Mouse (Mus musculus) heart, embryonic 16.5 days (tissue): Measurements from ENCODE around the gene Rbm45. TPM values are rescaled to one million over a fixed set of nuclear protein-coding genes. Genes with fewer than 3 reads are reported as not detected.
A peak's percentile ranks its signal among the peaks of the same experiment; 100 is the strongest.

Source experiments
- ATAC-seq: fragments of 200-750 bp; cut with Nextera tagmentation; replicated peaks from 2 replicates; pipeline ENCODE4 v1.8.0; 2017; ENCODE audit warnings: moderate number of reproducible peaks; ENCODE audit not compliant: insufficient read depth, low FRiP score; ENCODE audit errors: extremely low read depth
- H3K27ac ChIP-seq: fragments of 300-500 bp; sonication (generic); 2 replicates; pipeline ENCODE4 v1.5.1; 2014; ENCODE audit warnings: mild to moderate bottlenecking, low read length, control low read depth, moderate library complexity
- H3K27me3 ChIP-seq: fragments of 300-500 bp; sonication (generic); 2 replicates; pipeline ENCODE4 v1.6.1; 2014; ENCODE audit warnings: low read length, mixed read lengths; ENCODE audit not compliant: control insufficient read depth, insufficient read depth
- H3K36me3 ChIP-seq: fragments of 300-500 bp; sonication (generic); 2 replicates; pipeline ENCODE4 v1.6.1; 2014; ENCODE audit not compliant: control insufficient read depth, insufficient read depth
- H3K4me1 ChIP-seq: fragments of 300-500 bp; sonication (generic); 2 replicates; pipeline ENCODE4 v1.6.1; 2014; ENCODE audit warnings: low read length, mixed read lengths; ENCODE audit not compliant: control insufficient read depth, insufficient read depth
- H3K4me2 ChIP-seq: fragments of 300-500 bp; sonication (generic); 2 replicates; pipeline ENCODE4 v1.6.1; 2014; ENCODE audit warnings: low read depth, mild to moderate bottlenecking, control low read depth, low read length
- H3K4me3 ChIP-seq: fragments of 300-500 bp; sonication (generic); 2 replicates; pipeline ENCODE4 v1.5.1; 2014; ENCODE audit warnings: mild to moderate bottlenecking, control low read depth, low read length
- H3K9ac ChIP-seq: fragments of 300-500 bp; sonication (generic); 2 replicates; pipeline ENCODE4 v1.6.1; 2014; ENCODE audit warnings: low read length, control low read depth
- H3K9me3 ChIP-seq: fragments of 300-500 bp; sonication (generic); replicated peaks from 2 replicates; pipeline ENCODE4 v1.6.1; 2016; ENCODE audit warnings: low read length; ENCODE audit not compliant: control insufficient read depth
- WGBS: fragments of 180-500 bp; shearing (Covaris S2); extraction: QIAGEN DNeasy Blood & Tissue Kit; methylation state at CpG from one replicate; pipeline ENCODE4 v1.1.7; 2014; 5-methylcytosine and 5-hydroxymethylcytosine counted together
- polyA plus RNA-seq: library from polyadenylated mRNA; unstranded; fragments of >200 nt; fragmentation: Nextera tagmentation; extraction: Ambion mirVana; gene quantifications from 2 replicates; pipeline ENCODE4 v1.2.1, GENCODE M21; 2015

Gene Rbm45
- polyA plus RNA-seq, 1 experiment from 2014 or later = 10.6 TPM

- 2% methylated on average over 7 of the region's 7 CpGs for WGBS
Measured at GRCm38 (mm10) chr2:76370656-76370922, 805 bp downstream of the Rbm45 start.

GRCm38 (mm10) chr2:76372244-76372643 is 2.5 kb downstream of the Rbm45 start:
- H3K4me1 ChIP-seq = peaks cover 13% of the 10 kb centered on the region
- H3K4me2 ChIP-seq = peak overlapping the region; percentile 83
- no peak overlapping the region for H3K4me3 ChIP-seq
- H3K36me3 ChIP-seq = peaks cover 16% of the 10 kb centered on the region
- no peaks in the 10 kb centered on the region for H3K27me3 ChIP-seq
- no peaks in the 10 kb centered on the region for H3K9me3 ChIP-seq
- ATAC-seq = peak; percentile 87
- 36% methylated on average over 4 of the region's 4 CpGs for WGBS
- H3K27ac ChIP-seq = peak overlapping the region; percentile 85
- H3K9ac ChIP-seq = peak overlapping the region; percentile 27; the same call in 1 of the 2 replicates

More at GRCm38 (mm10) chr2:76370656-76370922, 805 bp downstream of the Rbm45 start:
- Histone ChIP-seq H3K9me3 (no peaks in the 10 kb centered on the region), H3K27me3 (no peaks in the 10 kb centered on the region), H3K27ac (peak overlapping the region; percentile 50; the same call in 1 of the 2 replicates), H3K4me1 (peaks cover 13% of the 10 kb centered on the region), H3K36me3 (peaks cover 11% of the 10 kb centered on the region), H3K4me3 (peak overlapping the region; percentile 87), H3K4me2 (peak overlapping the region; percentile 83), H3K9ac (peak overlapping the region; percentile 88)
- no peak for ATAC-seq

DNA sequence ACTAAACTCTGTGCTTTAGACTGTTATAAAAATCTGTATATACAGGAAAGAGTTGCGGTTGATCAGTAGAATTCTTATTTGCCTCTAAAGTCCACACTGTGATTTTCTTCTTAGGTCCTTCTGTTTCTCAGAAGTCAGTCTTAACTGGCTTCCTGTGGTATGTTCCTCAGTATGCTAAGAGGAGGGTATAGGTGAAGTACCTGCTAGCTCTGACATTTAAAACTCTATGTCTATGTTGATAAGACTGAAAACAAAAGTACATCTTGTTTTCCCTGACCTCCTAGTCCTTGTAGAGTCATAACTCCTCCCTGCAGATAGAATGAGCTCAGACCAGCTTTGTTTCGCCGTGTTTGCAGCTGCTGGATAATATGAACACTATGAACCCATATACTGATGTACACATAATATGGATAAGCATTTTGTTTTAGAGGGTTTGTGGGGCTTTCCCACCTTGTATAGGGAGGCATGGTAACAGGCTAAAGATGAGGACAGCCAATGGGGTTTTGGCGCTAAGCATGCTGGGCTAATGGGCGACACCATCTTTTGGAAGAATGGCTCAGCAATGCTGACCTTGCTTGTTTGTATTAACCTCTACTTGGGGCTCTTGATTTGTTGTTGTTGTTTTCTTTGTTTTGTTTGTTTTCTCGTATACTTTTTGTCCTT is 4.9 kb downstream of the Rbm45 start:
- H3K9me3 ChIP-seq = no peaks in the 10 kb centered on the region
- H3K4me3 ChIP-seq = no peak overlapping the region
- ATAC-seq = no peak
- H3K9ac ChIP-seq = no peak overlapping the region
- no peaks in the 10 kb centered on the region for H3K27me3 ChIP-seq
- H3K4me1 ChIP-seq = peaks cover 13% of the 10 kb centered on the region
- H3K4me2 ChIP-seq = no peak overlapping the region
- H3K27ac ChIP-seq = no peak overlapping the region
- 86% methylated on average over 6 of the region's 6 CpGs for WGBS
- H3K36me3 ChIP-seq = peaks cover 36% of the 10 kb centered on the region

DNA sequence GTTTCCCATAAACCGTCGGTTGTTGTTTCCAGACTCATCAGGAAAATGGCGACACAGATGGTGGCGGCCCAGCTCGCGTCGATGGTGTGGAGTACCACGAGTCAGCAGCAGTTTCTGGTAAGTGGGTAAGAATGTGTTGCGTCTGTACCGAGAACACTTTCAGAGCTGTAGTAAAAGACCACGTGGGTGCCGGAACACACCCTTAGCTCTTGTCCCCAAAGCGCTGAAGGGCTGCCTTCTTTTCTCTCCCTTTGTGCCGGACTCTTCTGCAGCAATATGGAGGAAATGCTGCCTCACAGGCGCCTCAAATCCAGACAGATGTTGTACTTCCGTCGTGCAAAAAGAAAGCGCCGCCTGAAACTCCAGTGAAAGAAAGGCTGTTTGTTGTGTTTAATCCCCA is 8.9 kb downstream of the Rbm45 start:
- peaks cover 48% of the 10 kb centered on the region for H3K36me3 ChIP-seq
- no peak overlapping the region for H3K27ac ChIP-seq
- no peak overlapping the region for H3K4me3 ChIP-seq
- no peak overlapping the region for H3K4me2 ChIP-seq
- no peaks in the 10 kb centered on the region for H3K27me3 ChIP-seq
- no peaks in the 10 kb centered on the region for H3K4me1 ChIP-seq
- no peak for ATAC-seq
- no peak overlapping the region for H3K9ac ChIP-seq
- no peaks in the 10 kb centered on the region for H3K9me3 ChIP-seq
- WGBS = 91% methylated on average over 19 of the region's 19 CpGs

DNA sequence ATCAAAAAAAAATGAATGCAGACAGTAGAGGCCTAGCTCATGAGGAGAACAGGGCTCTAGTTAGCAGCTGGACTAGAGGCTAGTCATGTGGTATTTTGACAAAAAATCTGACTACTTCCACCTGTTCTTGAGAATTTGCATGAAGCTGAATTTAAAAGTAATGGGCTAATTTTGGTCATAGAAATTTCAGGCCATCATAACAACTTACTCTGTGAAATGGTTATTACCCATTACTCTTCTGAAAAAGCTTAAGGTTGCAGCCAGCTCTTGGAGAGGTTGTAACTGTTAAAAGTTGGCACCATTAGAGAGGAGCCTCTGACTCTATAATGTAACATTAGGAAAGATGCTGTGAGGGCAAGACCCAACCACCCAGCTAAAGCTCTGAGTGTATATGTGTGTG is 16.7 kb downstream of the Rbm45 start:
- no peak for ATAC-seq
- Histone ChIP-seq H3K4me1 (no peaks in the 10 kb centered on the region), H3K36me3 (peaks cover 19% of the 10 kb centered on the region), H3K9me3 (no peaks in the 10 kb centered on the region), H3K27me3 (no peaks in the 10 kb centered on the region), H3K27ac (no peak overlapping the region), H3K4me2 (no peak overlapping the region), H3K9ac (no peak overlapping the region), H3K4me3 (no peak overlapping the region)

DNA sequence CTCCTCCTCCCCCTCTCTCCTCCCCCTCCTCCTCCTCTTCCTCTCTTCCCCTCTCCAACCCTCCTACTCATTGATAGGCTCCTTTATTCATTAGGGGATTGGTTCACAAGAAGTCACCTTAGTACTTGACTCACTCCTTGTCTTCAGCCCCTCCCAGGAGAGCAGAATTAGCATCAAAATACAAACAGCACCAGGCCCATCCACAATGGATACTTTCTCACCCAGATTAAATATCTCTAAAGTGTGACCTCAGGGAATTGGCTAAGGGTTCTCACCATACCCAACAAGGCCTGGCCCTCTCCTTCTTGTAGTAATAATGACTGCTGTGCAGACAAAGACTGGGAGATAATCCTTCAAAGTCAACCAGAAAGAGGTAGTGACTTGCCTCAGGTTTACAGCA is 30.4 kb downstream of the Rbm45 start:
- Histone ChIP-seq H3K9ac (no peak overlapping the region), H3K36me3 (no peaks in the 10 kb centered on the region), H3K27ac (no peak overlapping the region), H3K4me2 (no peak overlapping the region), H3K27me3 (peaks cover 5% of the 10 kb centered on the region; the same call in 1 of the 2 replicates), H3K4me3 (no peak overlapping the region), H3K9me3 (no peaks in the 10 kb centered on the region), H3K4me1 (no peaks in the 10 kb centered on the region)
- ATAC-seq = no peak

DNA sequence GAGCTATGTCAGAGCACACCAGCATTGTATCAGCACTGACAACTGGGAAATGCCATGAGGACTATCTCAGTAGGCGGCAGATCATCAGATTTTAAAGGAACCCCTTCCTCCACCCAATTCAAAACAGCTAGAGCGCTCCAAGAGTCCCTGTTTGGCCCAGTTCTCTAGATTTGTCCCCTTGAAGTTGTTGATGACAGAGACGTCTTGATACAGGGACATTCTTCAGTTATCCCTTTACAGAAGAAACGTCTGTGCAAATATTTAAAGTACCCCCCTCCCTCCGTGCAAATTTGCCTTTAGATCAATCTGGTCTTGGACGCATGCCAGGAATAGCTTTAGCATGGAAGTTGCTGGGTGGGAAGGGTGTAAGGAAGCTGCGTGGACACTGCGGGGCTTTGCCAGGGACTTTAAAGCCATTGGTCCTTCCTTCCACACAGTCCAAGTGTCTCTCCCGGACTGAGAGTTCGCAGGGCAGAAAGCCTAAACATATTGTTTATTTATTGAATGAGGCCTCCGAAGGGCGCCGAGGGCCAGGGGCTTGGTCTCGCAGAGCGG is 35.9 kb downstream of the Rbm45 start:
- Histone ChIP-seq H3K9ac (peak overlapping the region; percentile 78), H3K4me2 (peak overlapping the region; percentile 84), H3K4me1 (peaks cover 6% of the 10 kb centered on the region; the same call in 1 of the 2 replicates), H3K36me3 (no peaks in the 10 kb centered on the region), H3K4me3 (peak overlapping the region; percentile 76), H3K9me3 (no peaks in the 10 kb centered on the region), H3K27ac (peak overlapping the region; percentile 35; the same call in 1 of the 2 replicates), H3K27me3 (peaks cover 5% of the 10 kb centered on the region; the same call in 1 of the 2 replicates)
- WGBS = 5% methylated on average over 15 of the region's 15 CpGs
- 0 out of 2 replicates have a peak, but pooled peaks have one; percentile 10 for ATAC-seq

DNA sequence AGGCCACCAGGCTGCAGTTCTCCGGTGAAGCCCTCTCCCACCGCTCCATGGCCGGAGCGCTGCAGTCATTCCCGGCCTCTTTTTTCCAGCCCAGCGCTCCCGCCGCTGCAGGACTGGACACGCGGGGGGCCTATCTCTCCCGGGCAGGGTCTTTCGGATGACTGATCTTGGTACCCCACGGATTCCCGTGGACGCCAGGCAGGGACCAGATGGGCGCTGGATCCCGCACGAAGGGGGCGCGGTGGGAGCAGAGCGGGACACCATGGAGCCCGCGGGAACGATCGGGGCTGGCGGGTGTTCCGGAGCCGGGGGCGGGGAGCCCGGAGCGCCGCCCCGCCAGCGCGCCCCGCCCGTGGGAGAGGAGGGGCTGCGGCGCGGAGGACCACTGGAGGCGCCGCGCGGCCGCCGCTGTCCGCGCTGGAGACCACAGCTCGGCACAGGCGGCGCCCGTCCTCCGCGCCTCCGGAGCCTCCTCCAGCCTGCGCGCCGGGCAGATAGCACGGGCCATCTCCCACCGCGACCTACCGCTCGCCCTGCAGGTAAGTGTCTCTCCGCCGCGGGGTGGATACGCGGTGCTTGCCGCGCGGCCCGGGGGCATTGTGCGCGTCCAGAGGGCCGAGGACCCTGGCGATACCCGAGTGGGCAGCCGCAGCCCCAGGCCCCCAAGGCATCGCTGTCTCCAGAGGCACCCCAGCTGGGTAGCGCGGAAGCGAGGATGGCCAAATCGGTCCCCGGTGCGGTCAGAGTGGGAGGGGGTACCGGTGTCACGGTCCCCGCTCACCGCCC is 36.6 kb downstream of the Rbm45 start, which contains the start of gene Osbpl6:
Osbpl6 (plus strand) TSS at position 358 of the 786 bp plus-strand sequence.
- H3K27me3 ChIP-seq = peaks cover 5% of the 10 kb centered on the region; the same call in 1 of the 2 replicates
- peak; percentile 93 for ATAC-seq
- H3K4me3 ChIP-seq = peak within 1 kb of the TSS; percentile 76
- no peaks in the 10 kb centered on the region for H3K36me3 ChIP-seq
- H3K4me1 ChIP-seq = peaks cover 6% of the 10 kb centered on the region; the same call in 1 of the 2 replicates
- peak within 1 kb of the TSS; percentile 78 for H3K9ac ChIP-seq
- no peaks in the 10 kb centered on the region for H3K9me3 ChIP-seq
- WGBS = under 1% methylated on average over 83 of the region's 89 CpGs
- H3K27ac ChIP-seq = peak within 1 kb of the TSS; percentile 35; the same call in 1 of the 2 replicates
- H3K4me2 ChIP-seq = peak within 1 kb of the TSS; percentile 84
